26 mouse cellular contexts compared by ENCODE assay signal in genomic region chr8:103405787-103406186, GRCm38 (mm10).
DNase-seq lines count a peak whose midpoint lies in the region; ATAC-seq and TF ChIP-seq lines count a peak whose summit lies in the region.
"Had no signal": no experiment of that assay in that cellular context is flagged by ENCODE, and none has a peak within 500 bp of the region (broad histone marks: within the 10 kb centered on the region; RNA-seq: fewer than 3 reads in every experiment).

No protein-coding gene starts in this region.

- H3K9ac ChIP-seq in embryonic facial prominence, embryonic 14.5 days (ENCODE audit: low read depth, low read length) = no peak overlapping the region
- H3K9ac ChIP-seq in heart, embryonic 13.5 days = no peak overlapping the region
- H3K9ac ChIP-seq in intestine, embryonic 16.5 days (ENCODE audit: low read depth, low read length) = no peak overlapping the region
- no peak overlapping the region for H3K9ac ChIP-seq in intestine, postnatal 0 days (ENCODE audit: low read depth, low read length)
- H3K9ac ChIP-seq: embryonic facial prominence, embryonic 15.5 days; forebrain, postnatal 0 days; hindbrain, embryonic 14.5 days had no signal

- WGBS in embryonic facial prominence, embryonic 14.5 days = 71% methylated on average over 12 of the region's 12 CpGs
- 92% methylated on average over 12 of the region's 12 CpGs for WGBS in embryonic facial prominence, embryonic 10.5 days
- WGBS in heart, embryonic 13.5 days = 31% methylated on average over 12 of the region's 12 CpGs
- 51% methylated on average over 12 of the region's 12 CpGs for WGBS in intestine, embryonic 16.5 days
- 43% methylated on average over 12 of the region's 12 CpGs for WGBS in intestine, postnatal 0 days

- H3K36me3 ChIP-seq in embryonic facial prominence, embryonic 14.5 days (ENCODE audit: control insufficient read depth, insufficient read depth, low read length) = no peaks in the 10 kb centered on the region
- H3K36me3 ChIP-seq in embryonic facial prominence, embryonic 10.5 days (replicated peaks) = no peaks in the 10 kb centered on the region
- H3K36me3 ChIP-seq in heart, embryonic 13.5 days = no peaks in the 10 kb centered on the region
- no peaks in the 10 kb centered on the region for H3K36me3 ChIP-seq in intestine, embryonic 16.5 days (ENCODE audit: control insufficient read depth, insufficient read depth, low read length)
- H3K36me3 ChIP-seq in intestine, postnatal 0 days (ENCODE audit: control insufficient read depth, insufficient read depth) = no peaks in the 10 kb centered on the region
- H3K36me3 ChIP-seq: embryonic facial prominence, embryonic 15.5 days had no signal

- H3K4me3 ChIP-seq in embryonic facial prominence, embryonic 14.5 days (ENCODE audit: low read depth, low read length) = no peak overlapping the region
- H3K4me3 ChIP-seq in embryonic facial prominence, embryonic 10.5 days = no peak overlapping the region
- no peak overlapping the region for H3K4me3 ChIP-seq in heart, embryonic 13.5 days
- no peak overlapping the region for H3K4me3 ChIP-seq in intestine, embryonic 16.5 days (ENCODE audit: low read length)
- H3K4me3 ChIP-seq in intestine, postnatal 0 days (ENCODE audit: low read depth, low read length) = no peak overlapping the region
- H3K4me3 ChIP-seq: embryonic facial prominence, embryonic 15.5 days; gastrocnemius, adult 2 months had no signal

- no peak overlapping the region for H3K4me2 ChIP-seq in embryonic facial prominence, embryonic 14.5 days (ENCODE audit: low read depth, low read length)
- H3K4me2 ChIP-seq in heart, embryonic 13.5 days = peak overlapping the region; percentile 16; the same call in 1 of the 2 replicates
- H3K4me2 ChIP-seq in intestine, embryonic 16.5 days (ENCODE audit: low read depth, low read length) = no peak overlapping the region
- H3K4me2 ChIP-seq in intestine, postnatal 0 days (replicated peaks; ENCODE audit: low read depth) = no peak overlapping the region
- H3K4me2 ChIP-seq: embryonic facial prominence, embryonic 15.5 days; hindbrain, embryonic 14.5 days had no signal

- H3K27me3 ChIP-seq in embryonic facial prominence, embryonic 14.5 days (replicated peaks; ENCODE audit: control insufficient read depth, insufficient read depth, low read length) = no peaks in the 10 kb centered on the region
- no peaks in the 10 kb centered on the region for H3K27me3 ChIP-seq in embryonic facial prominence, embryonic 10.5 days (replicated peaks; ENCODE audit: low read depth, poor library complexity, severe bottlenecking)
- no peaks in the 10 kb centered on the region for H3K27me3 ChIP-seq in heart, embryonic 13.5 days (replicated peaks)
- no peaks in the 10 kb centered on the region for H3K27me3 ChIP-seq in intestine, embryonic 16.5 days (replicated peaks; ENCODE audit: control insufficient read depth, insufficient read depth, low read length)
- no peaks in the 10 kb centered on the region for H3K27me3 ChIP-seq in intestine, postnatal 0 days (replicated peaks; ENCODE audit: control insufficient read depth, insufficient read depth, low read length)
- H3K27me3 ChIP-seq: embryonic facial prominence, embryonic 15.5 days had no signal

- no peaks in the 10 kb centered on the region for H3K9me3 ChIP-seq in embryonic facial prominence, embryonic 14.5 days (ENCODE audit: control insufficient read depth, low read length)
- H3K9me3 ChIP-seq in embryonic facial prominence, embryonic 10.5 days = no peaks in the 10 kb centered on the region
- no peaks in the 10 kb centered on the region for H3K9me3 ChIP-seq in heart, embryonic 13.5 days
- H3K9me3 ChIP-seq in intestine, embryonic 16.5 days (ENCODE audit: control insufficient read depth, low read length) = no peaks in the 10 kb centered on the region
- no peaks in the 10 kb centered on the region for H3K9me3 ChIP-seq in intestine, postnatal 0 days (ENCODE audit: control insufficient read depth)
- H3K9me3 ChIP-seq: embryonic facial prominence, embryonic 15.5 days had no signal

- no peak for ATAC-seq in embryonic facial prominence, embryonic 14.5 days (ENCODE audit: low read depth)
- ATAC-seq in heart, embryonic 13.5 days (ENCODE audit: extremely low read depth, insufficient number of reproducible peaks, low FRiP score, low TSS enrichment) = no peak
- peak; percentile 24; the same call in 1 of the 2 replicates for ATAC-seq in intestine, embryonic 16.5 days
- no peak for ATAC-seq in intestine, postnatal 0 days
- ATAC-seq: activated CD4-positive, CD25-positive, alpha-beta regulatory T cell, adult 4 months; forebrain, embryonic 14.5 days; forebrain, postnatal 0 days; hindbrain, postnatal 0 days; inflammation-experienced regulatory T-cells, adult 6 months had no signal

- H3K27ac ChIP-seq in embryonic facial prominence, embryonic 14.5 days (replicated peaks; ENCODE audit: low read depth, low read length) = no peak overlapping the region
- H3K27ac ChIP-seq in embryonic facial prominence, embryonic 10.5 days (replicated peaks) = no peak overlapping the region; the same call in 1 of the 2 replicates
- H3K27ac ChIP-seq in heart, embryonic 13.5 days (replicated peaks) = peak overlapping the region; percentile 65
- H3K27ac ChIP-seq in intestine, embryonic 16.5 days (ENCODE audit: low read length) = no peak overlapping the region
- no peak overlapping the region for H3K27ac ChIP-seq in intestine, postnatal 0 days (ENCODE audit: low read depth, low read length)
- H3K27ac ChIP-seq: embryonic facial prominence, embryonic 15.5 days; gastrocnemius, adult 2 months; hindbrain, embryonic 14.5 days; hindbrain, postnatal 0 days had no signal

- peak; percentile 19 for DNase-seq in embryonic facial prominence, embryonic 14.5 days (ENCODE audit: low spot score)
- no peak for DNase-seq in embryonic facial prominence, embryonic 10.5 days (ENCODE audit: low spot score)
- no peak for DNase-seq in heart, adult 9 months (ENCODE audit: low spot score in 2 of 2)
- peak; percentile 22 for DNase-seq in yolk sac, embryonic 10.5 days (ENCODE audit: low spot score)
- DNase-seq: adrenal gland, adult 8-10 months; adrenal gland, postnatal 25 days; cerebellum, adult 11-12 months; cerebellum, adult 8-10 months; cerebellum, postnatal 10 days; cerebellum, postnatal 36 days; embryo, embryonic 11 days; forebrain, postnatal 0 days; gastrocnemius, adult 2 months; gastrocnemius, postnatal 14 days; heart, adult 18-20 months; heart, postnatal 10 days; heart, postnatal 36 days had no signal

- H3K4me1 ChIP-seq in embryonic facial prominence, embryonic 14.5 days (ENCODE audit: control insufficient read depth, insufficient read depth, low read length) = peaks cover 14% of the 10 kb centered on the region
- H3K4me1 ChIP-seq in embryonic facial prominence, embryonic 10.5 days = peaks cover 42% of the 10 kb centered on the region
- H3K4me1 ChIP-seq in heart, embryonic 13.5 days = peaks cover 41% of the 10 kb centered on the region
- H3K4me1 ChIP-seq in intestine, embryonic 16.5 days (ENCODE audit: control insufficient read depth, insufficient read depth, low read length) = no peaks in the 10 kb centered on the region; the same call in 1 of the 2 replicates
- no peaks in the 10 kb centered on the region for H3K4me1 ChIP-seq in intestine, postnatal 0 days (replicated peaks; ENCODE audit: control insufficient read depth, insufficient read depth, low read length)

- no peak for TF ChIP-seq CTCF in intestine, postnatal 0 days (IDR thresholded peaks at IDR 0.05; ENCODE audit: low read depth)

Comparison
In these comparisons a context has a peak if more than half of its experiments do, and no peak if none do; other contexts are left out.
1. DNase-seq: peak in embryonic facial prominence, embryonic 14.5 days (single experiment) and yolk sac, embryonic 10.5 days (single experiment); none in embryonic facial prominence, embryonic 10.5 days (single experiment) and heart, adult 9 months (0 of 2).